Mouse (Mus musculus): ENCODE results near the gene Ghdc. TPM values are rescaled to one million over a fixed set of nuclear protein-coding genes. Genes with fewer than 3 reads are reported as not detected.

The Ghdc gene
- total and polyA plus RNA-seq, 3 experiments = 5.7 to 9.2 TPM; not detected in 1

- TF ChIP-seq SIN3A (IDR thresholded peaks at IDR 0.05; ENCODE audit: low read length) = peak; percentile 85
- TF ChIP-seq KAT2A (conservative IDR thresholded peaks at IDR 0.05; ENCODE audit: low read depth, low read length) = peak; percentile 96
- TF ChIP-seq ELF1 (IDR thresholded peaks at IDR 0.05; ENCODE audit: low read depth, low read length) = peak; percentile 98
Measured at GRCm38 (mm10) chr11:100738066-100738604, 32.6 kb downstream of the Ghdc start, which contains the start of gene Rab5c (continued).

GRCm38 (mm10) chr11:100737105-100737733 lies 33.5 kb downstream of the Ghdc start:
- peak; percentile 97 for DNase-seq (ENCODE audit: low read depth, low spot score)
- Histone ChIP-seq H3K9me3 (replicated peaks; ENCODE audit: insufficient read depth, low read length) (no peaks in the 10 kb centered on the region), H3K4me1 (ENCODE audit: control insufficient read depth in 1 of 2, insufficient read depth in 2 of 2, low read length in 2 of 2) (peaks cover 2 to 24% of the 10 kb centered on the region in 2 experiments; a peak in 3 of 4 replicates), H3K9ac (ENCODE audit: control insufficient read depth, low read depth, low read length, poor library complexity, severe bottlenecking) (peak overlapping the region; percentile 95), H3K27me3 (ENCODE audit: control insufficient read depth in 1 of 2, insufficient read depth in 2 of 2, low read length in 2 of 2) (no peaks in the 10 kb centered on the region), H3K27ac (ENCODE audit: control insufficient read depth, low read depth, low read length) (peak overlapping the region; percentile 93), H3K4me3 (ENCODE audit: control insufficient read depth in 1 of 2, insufficient read depth in 1 of 2, low read depth in 2 of 2, low read length in 2 of 2) (peak overlapping the region; percentile 67 to 96), H3K36me3 (ENCODE audit: control insufficient read depth in 1 of 2, insufficient read depth in 2 of 2, low read length in 2 of 2) (peaks cover 7 to 31% of the 10 kb centered on the region in 2 experiments), H3K79me2 (ENCODE audit: control insufficient read depth, insufficient read depth, low read length, poor library complexity) (peaks cover 54% of the 10 kb centered on the region)
- peak; percentile 77 for TF ChIP-seq POLR2AphosphoS2 (IDR thresholded peaks at IDR 0.05; ENCODE audit: low read length)
- no peak; the same call in 1 of the 2 replicates for TF ChIP-seq GABPA (IDR thresholded peaks at IDR 0.05; ENCODE audit: low read depth, low read length)
- peak; percentile 49; the same call in 1 of the 2 replicates for TF ChIP-seq USF1 (IDR thresholded peaks at IDR 0.05; ENCODE audit: low read depth, low read length)
- peak; percentile 86 for TF ChIP-seq MAFK (IDR thresholded peaks at IDR 0.05; ENCODE audit: borderline replicate concordance, low read depth, low read length)
- TF ChIP-seq ZC3H11A (IDR thresholded peaks at IDR 0.05; ENCODE audit: low read depth, low read length) = no peak
- TF ChIP-seq ZKSCAN1 (IDR thresholded peaks at IDR 0.05; ENCODE audit: low read depth, low read length) = no peak
- TF ChIP-seq SIN3A (IDR thresholded peaks at IDR 0.05; ENCODE audit: low read length) = peak; percentile 99
- no peak for TF ChIP-seq USF2 (IDR thresholded peaks at IDR 0.05; ENCODE audit: borderline replicate concordance in 1 of 2, insufficient read depth in 1 of 2, low read depth in 1 of 2, low read length in 2 of 2)
- peak; percentile 45 for TF ChIP-seq CHD2 (IDR thresholded peaks at IDR 0.05; ENCODE audit: low read length)
- peak; percentile 76 for TF ChIP-seq NELFE (IDR thresholded peaks at IDR 0.05; ENCODE audit: low read depth, low read length)
- peak in 1 of 2 experiments; percentile 72; a peak in 2 of 4 replicates for TF ChIP-seq EP300 (IDR thresholded peaks at IDR 0.05; ENCODE audit: low read depth in 1 of 2, low read length in 2 of 2)
- TF ChIP-seq UBTF (IDR thresholded peaks at IDR 0.05; ENCODE audit: borderline replicate concordance, insufficient read depth, low read depth, low read length) = no peak
- no peak for TF ChIP-seq RAD21 (IDR thresholded peaks at IDR 0.05; ENCODE audit: low read depth, low read length)
- no peak for TF ChIP-seq JUND (IDR thresholded peaks at IDR 0.05; ENCODE audit: low read depth, low read length)
- TF ChIP-seq POLR2AphosphoS5 (IDR thresholded peaks at IDR 0.05; ENCODE audit: borderline replicate concordance, low read depth, low read length) = no peak
- peak; percentile 98 for TF ChIP-seq MXI1 (IDR thresholded peaks at IDR 0.05; ENCODE audit: low read depth, low read length)
- peak; percentile 93 for TF ChIP-seq ETS1 (IDR thresholded peaks at IDR 0.05; ENCODE audit: low read depth, low read length)
- no peak for TF ChIP-seq MYB (IDR thresholded peaks at IDR 0.05; ENCODE audit: low read depth, low read length)
- no peak for TF ChIP-seq KAT2A (conservative IDR thresholded peaks at IDR 0.05; ENCODE audit: low read depth, low read length)
- peak; percentile 82; the same call in 1 of the 2 replicates for TF ChIP-seq CHD1 (IDR thresholded peaks at IDR 0.05; ENCODE audit: low read depth, low read length)
- no peak; the same call in none of the 2 replicates for TF ChIP-seq ELF1 (IDR thresholded peaks at IDR 0.05; ENCODE audit: low read depth, low read length)
- peak; percentile 65 for TF ChIP-seq TCF12 (IDR thresholded peaks at IDR 0.05; ENCODE audit: low read depth, low read length)
- TF ChIP-seq MAZ (IDR thresholded peaks at IDR 0.05; ENCODE audit: low read depth, low read length) = peak; percentile 98
- TF ChIP-seq SMC3 (IDR thresholded peaks at IDR 0.05; ENCODE audit: low read depth, low read length) = no peak
- TF ChIP-seq ZMIZ1 (IDR thresholded peaks at IDR 0.05; ENCODE audit: low read depth, low read length) = peak; percentile 97
- peak; percentile 92 for TF ChIP-seq GATA1 (IDR thresholded peaks at IDR 0.05; ENCODE audit: low read depth, low read length)
- TF ChIP-seq E2F4 (IDR thresholded peaks at IDR 0.05; ENCODE audit: borderline replicate concordance, low read depth, low read length) = no peak
- no peak for TF ChIP-seq CTCF (IDR thresholded peaks at IDR 0.05 in 2 of 3, conservative IDR thresholded peaks at IDR 0.05 in 1 of 3; ENCODE audit: control insufficient read depth in 1 of 3, insufficient read depth in 1 of 3, low read depth in 2 of 3, low read length in 3 of 3, poor library complexity in 1 of 3, severe bottlenecking in 1 of 3)
- 0 out of 2 replicates have a peak, but pooled peaks have one; percentile 28 for TF ChIP-seq RCOR1 (IDR thresholded peaks at IDR 0.05; ENCODE audit: low read depth, low read length)
- TF ChIP-seq NRF1 (IDR thresholded peaks at IDR 0.05; ENCODE audit: insufficient read depth, low read depth, low read length, poor library complexity, severe bottlenecking) = peak; percentile 24; the same call in 1 of the 2 replicates
- TF ChIP-seq TAL1 (IDR thresholded peaks at IDR 0.05; ENCODE audit: low read length) = peak; percentile 48; the same call in 1 of the 2 replicates
- TF ChIP-seq ZNF384 (IDR thresholded peaks at IDR 0.05; ENCODE audit: low read depth, low read length) = 0 out of 2 replicates have a peak, but pooled peaks have one; percentile 7

Data from MEL (cell line).